Mouse (Mus musculus) kidney, postnatal 14 days (tissue): ENCODE measurements around the gene Mageb1.
"Not testable (repeated sequence)": the region's sequence is repeated elsewhere in the genome, so short reads cannot be mapped to it uniquely, and the experiment has no call there.

Source experiments
- DNase-seq: peaks from one replicate; pipeline ENCODE4 v3.0.0; 2022; ENCODE audit warnings: mixed read lengths

The Mageb1 gene

GRCm38 (mm10) chrX:92016233-92016632 lies at the start of gene Mageb1:
Mageb1 (minus strand) TSS chrX:92016333.
- not testable (repeated sequence) for DNase-seq
